Mouse (Mus musculus) bone marrow macrophage, adult 2 months (primary cell): ENCODE data around the gene Rrp36.

Source experiments
- CTCF ChIP-seq: IDR thresholded peaks from 2 replicates; pipeline ENCODE4 v1.5.1; 2012; ENCODE audit warnings: low read depth, mild to moderate bottlenecking, low read length, moderate library complexity
- POLR2A ChIP-seq: IDR thresholded peaks from 2 replicates; pipeline ENCODE4 v1.6.1; 2012; ENCODE audit warnings: mild to moderate bottlenecking, low read depth, low read length, borderline replicate concordance

DNA sequence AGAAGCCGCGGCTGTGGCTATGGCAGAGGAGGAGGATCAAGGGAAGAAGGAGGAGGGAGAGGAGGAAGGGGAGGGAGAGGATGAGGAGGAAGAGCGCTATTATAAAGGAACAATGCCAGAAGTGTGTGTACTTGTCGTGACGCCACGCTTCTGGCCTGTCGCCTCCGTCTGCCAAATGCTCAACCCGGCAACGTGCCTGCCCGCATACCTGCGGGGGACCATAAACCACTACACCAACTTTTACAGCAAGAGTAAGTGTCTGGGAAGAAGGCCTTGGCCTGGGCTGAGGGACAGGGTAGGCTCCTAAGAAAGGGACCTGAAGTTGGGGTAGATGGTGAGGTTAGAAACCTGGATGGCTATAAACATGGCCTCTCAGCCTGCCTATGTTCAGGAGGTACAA lies 12.2 kb downstream of the Rrp36 start:
- TF ChIP-seq CTCF (no peak), POLR2A (no peak)
